Mouse (Mus musculus) heart, embryonic 11.5 days (tissue): ENCODE measurements around the gene Smtnl2. TPM values are rescaled to one million over a fixed set of nuclear protein-coding genes. Genes with fewer than 3 reads are reported as not detected.
"Not testable (repeated sequence)": the region's sequence is repeated elsewhere in the genome, so short reads cannot be mapped to it uniquely, and the experiment has no call there.

Source experiments
- ATAC-seq: fragments of 200-750 bp; cut with Nextera tagmentation; replicated peaks from 2 replicates; pipeline ENCODE4 v1.8.0; 2017; ENCODE audit warnings: moderate library complexity; ENCODE audit not compliant: insufficient number of reproducible peaks, low FRiP score, low TSS enrichment
- H3K27ac ChIP-seq: fragments of 300-500 bp; sonication (generic); 2 replicates; pipeline ENCODE4 v1.5.1; 2014; ENCODE audit warnings: mild to moderate bottlenecking, low read depth, low read length
- H3K27me3 ChIP-seq: fragments of 300-500 bp; sonication (generic); 2 replicates; pipeline ENCODE4 v1.6.1; 2014; ENCODE audit warnings: mild to moderate bottlenecking, low read length, mixed read lengths; ENCODE audit not compliant: control insufficient read depth, insufficient read depth
- H3K36me3 ChIP-seq: fragments of 300-500 bp; sonication (generic); 2 replicates; pipeline ENCODE4 v1.6.1; 2014; ENCODE audit warnings: mild to moderate bottlenecking, low read length, moderate library complexity, mixed read lengths; ENCODE audit not compliant: control insufficient read depth, insufficient read depth
- H3K4me1 ChIP-seq: fragments of 300-500 bp; sonication (generic); 2 replicates; pipeline ENCODE4 v1.6.1; 2014; ENCODE audit warnings: low read length; ENCODE audit not compliant: control insufficient read depth, insufficient read depth
- H3K4me2 ChIP-seq: fragments of 300-500 bp; sonication (generic); 2 replicates; pipeline ENCODE4 v1.6.1; 2014; ENCODE audit warnings: mild to moderate bottlenecking, moderate library complexity
- H3K4me3 ChIP-seq: fragments of 300-500 bp; sonication (generic); 2 replicates; pipeline ENCODE4 v1.5.1; 2014; ENCODE audit warnings: low read depth, low read length
- H3K9ac ChIP-seq: fragments of 300-500 bp; sonication (generic); 2 replicates; pipeline ENCODE4 v1.6.1; 2014; ENCODE audit warnings: mild to moderate bottlenecking, low read depth, low read length, moderate library complexity
- H3K9me3 ChIP-seq: fragments of 300-500 bp; sonication (generic); replicated peaks from 2 replicates; pipeline ENCODE4 v1.6.1; 2016; ENCODE audit warnings: low read length; ENCODE audit not compliant: control insufficient read depth
- WGBS: fragments of 180-500 bp; shearing (Covaris S2); extraction: QIAGEN DNeasy Blood & Tissue Kit; methylation state at CpG from one replicate; pipeline ENCODE4 v1.1.7; 2014; ENCODE audit not compliant: insufficient replicate concordance; 5-methylcytosine and 5-hydroxymethylcytosine counted together
- polyA plus RNA-seq: library from polyadenylated mRNA; unstranded; fragments of >200 nt; fragmentation: Nextera tagmentation; extraction: Ambion mirVana; gene quantifications from 2 replicates; pipeline ENCODE4 v1.2.1, GENCODE M21; 2014

Smtnl2 gene
- polyA plus RNA-seq, 1 experiment from 2014 or later: 107 TPM

DNA sequence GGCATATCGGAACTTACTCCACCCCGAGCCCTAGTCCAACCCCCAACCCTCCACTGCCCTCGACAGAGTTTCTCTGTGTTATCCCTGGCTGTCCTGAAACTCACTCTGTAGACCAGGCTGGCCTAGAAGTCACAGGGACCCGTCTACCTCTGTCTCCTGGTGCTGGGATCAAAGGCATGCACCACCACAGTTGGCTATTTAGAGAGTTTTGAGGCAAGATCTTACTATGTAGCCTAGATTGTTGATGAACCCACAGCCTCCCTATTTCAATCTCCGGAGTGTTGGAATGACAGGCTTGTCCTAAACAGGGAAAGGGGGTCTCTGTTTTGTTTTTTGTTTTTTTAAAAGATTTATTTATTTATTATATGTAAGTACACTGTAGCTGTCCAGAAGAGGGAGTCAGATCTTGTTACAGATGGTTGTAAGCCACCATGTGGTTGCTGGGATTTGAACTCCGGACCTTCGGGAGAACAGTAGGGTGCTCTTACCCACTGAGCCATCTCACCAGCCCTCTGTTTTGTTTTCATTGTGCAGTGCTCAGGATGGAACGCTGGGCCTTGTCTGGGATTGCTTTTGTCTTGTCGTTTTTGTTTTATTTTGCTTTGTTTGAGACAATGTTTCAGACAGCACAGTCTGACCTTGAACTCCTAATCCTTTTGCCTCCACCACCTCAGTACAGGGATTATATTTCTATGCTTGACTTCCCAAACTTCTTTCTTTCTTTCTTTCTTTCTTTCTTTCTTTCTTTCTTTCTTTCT, 19.0 kb upstream of the Smtnl2 start:
- H3K9me3 ChIP-seq, H3K27me3 ChIP-seq, H3K27ac ChIP-seq, H3K9ac ChIP-seq, H3K36me3 ChIP-seq, ATAC-seq, H3K4me2 ChIP-seq, H3K4me1 ChIP-seq, H3K4me3 ChIP-seq: not testable (repeated sequence)
- 62% methylated on average over 9 of the region's 9 CpGs for WGBS

DNA sequence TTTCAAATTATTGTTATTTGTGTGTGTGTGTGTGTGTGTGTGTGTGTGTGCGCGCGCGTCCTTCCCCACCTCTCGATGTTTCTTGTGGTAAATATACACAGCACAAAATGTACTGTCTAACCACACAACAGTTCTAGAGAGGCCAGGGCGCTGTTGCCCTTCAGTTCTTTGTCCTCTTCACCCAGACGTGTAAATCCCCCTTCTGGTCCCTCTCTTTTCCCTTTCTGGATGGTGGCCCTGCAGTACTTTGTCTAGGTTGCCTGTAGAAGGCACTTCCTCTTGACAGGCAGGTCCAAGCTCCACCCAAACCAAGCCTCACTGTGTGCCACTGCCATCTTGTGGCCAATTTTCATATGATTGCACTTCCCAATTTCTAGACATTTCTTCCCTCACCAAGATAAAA, 17.8 kb upstream of the Smtnl2 start:
- 36% methylated on average over 7 of the region's 7 CpGs for whole genome bisulfite sequencing
- no peak overlapping the region for H3K9ac ChIP-seq
- H3K36me3 ChIP-seq: no peaks in the 10 kb centered on the region
- H3K4me2 ChIP-seq: peak overlapping the region; percentile 46
- 0 out of 2 replicates have a peak overlapping the region, but pooled peaks have one; percentile 14 for H3K4me3 ChIP-seq
- H3K27me3 ChIP-seq: no peaks in the 10 kb centered on the region
- no peaks in the 10 kb centered on the region for H3K4me1 ChIP-seq
- H3K27ac ChIP-seq: 0 out of 2 replicates have a peak overlapping the region, but pooled peaks have one; percentile 22
- peak; percentile 82; the same call in 1 of the 2 replicates for ATAC-seq
- no peaks in the 10 kb centered on the region for H3K9me3 ChIP-seq

DNA sequence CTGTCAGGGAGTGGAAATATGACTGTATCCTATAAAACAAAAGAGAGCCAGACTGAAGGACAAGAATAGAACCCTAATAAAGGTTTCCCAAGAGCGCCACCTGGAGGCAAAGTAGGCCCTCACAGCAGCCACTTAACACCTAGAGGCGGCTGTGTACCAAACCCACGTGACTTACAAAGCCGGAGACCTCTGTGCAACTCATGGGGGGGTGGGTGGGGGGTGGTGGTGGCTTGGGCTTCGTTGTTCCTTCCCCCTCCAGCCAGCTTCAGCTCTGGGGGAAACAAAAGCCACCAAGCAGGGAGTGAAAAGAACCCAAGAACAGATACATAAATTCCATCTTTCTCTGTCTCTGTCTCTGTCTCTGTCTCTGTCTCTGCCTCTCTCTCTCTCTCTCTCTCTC, 17.2 kb upstream of the Smtnl2 start:
- Histone ChIP-seq H3K9ac (no peak overlapping the region), H3K9me3 (no peaks in the 10 kb centered on the region), H3K27me3 (no peaks in the 10 kb centered on the region), H3K4me1 (no peaks in the 10 kb centered on the region), H3K36me3 (no peaks in the 10 kb centered on the region), H3K4me3 (no peak overlapping the region), H3K27ac (no peak overlapping the region), H3K4me2 (peak overlapping the region; percentile 27; the same call in 1 of the 2 replicates)
- ATAC-seq: peak; percentile 65; the same call in 1 of the 2 replicates
- 0% methylated on average over 5 of the region's 5 CpGs for WGBS

DNA sequence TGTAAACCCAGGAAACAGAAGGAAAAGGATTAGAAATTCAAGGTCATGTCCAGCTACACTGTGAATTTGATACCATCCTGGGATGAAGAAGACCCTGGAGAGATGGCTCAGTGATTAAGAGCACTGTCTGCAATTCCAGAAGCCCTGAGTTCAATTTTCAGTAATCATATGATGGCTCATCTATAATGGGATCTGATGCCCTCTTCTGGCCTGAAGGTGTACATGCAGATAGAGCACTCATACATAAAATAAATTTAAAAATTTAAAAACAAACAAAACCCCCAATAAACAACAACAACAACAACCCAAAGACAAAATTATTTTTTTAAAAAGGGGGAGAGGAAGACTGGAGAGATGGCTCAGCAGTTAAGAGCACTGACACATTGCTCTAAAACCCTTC, 15.4 kb upstream of the Smtnl2 start:
- Histone ChIP-seq H3K4me3 (no peak overlapping the region), H3K27ac (no peak overlapping the region), H3K4me1 (no peaks in the 10 kb centered on the region), H3K4me2 (no peak overlapping the region), H3K36me3 (no peaks in the 10 kb centered on the region), H3K27me3 (no peaks in the 10 kb centered on the region), H3K9ac (no peak overlapping the region), H3K9me3 (no peaks in the 10 kb centered on the region)
- ATAC-seq: no peak

DNA sequence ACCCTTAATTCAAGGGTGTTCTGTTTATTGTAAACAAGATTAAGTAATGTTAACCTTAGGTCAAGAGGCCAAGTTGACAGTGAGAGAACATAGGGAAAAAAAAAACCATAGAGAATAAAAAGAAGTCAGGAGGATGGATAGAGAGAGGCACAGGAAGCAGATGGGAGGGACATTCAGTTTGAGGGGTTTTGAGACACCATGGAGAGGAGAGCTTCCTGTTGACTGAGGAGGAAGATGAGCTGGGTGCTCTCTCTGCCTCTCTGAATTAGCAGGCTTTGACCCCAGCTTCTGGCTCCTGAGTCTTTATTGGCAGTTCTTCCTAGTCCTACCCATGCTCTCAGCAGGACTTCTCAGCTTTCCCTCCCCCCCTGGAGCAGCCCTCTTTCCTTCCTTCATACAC, 13.7 kb upstream of the Smtnl2 start:
- H3K4me2 ChIP-seq: no peak overlapping the region
- H3K9me3 ChIP-seq: no peaks in the 10 kb centered on the region
- H3K27me3 ChIP-seq: no peaks in the 10 kb centered on the region
- H3K9ac ChIP-seq: no peak overlapping the region
- ATAC-seq: no peak
- no peaks in the 10 kb centered on the region for H3K4me1 ChIP-seq
- no peak overlapping the region for H3K27ac ChIP-seq
- H3K4me3 ChIP-seq: no peak overlapping the region
- H3K36me3 ChIP-seq: no peaks in the 10 kb centered on the region

DNA sequence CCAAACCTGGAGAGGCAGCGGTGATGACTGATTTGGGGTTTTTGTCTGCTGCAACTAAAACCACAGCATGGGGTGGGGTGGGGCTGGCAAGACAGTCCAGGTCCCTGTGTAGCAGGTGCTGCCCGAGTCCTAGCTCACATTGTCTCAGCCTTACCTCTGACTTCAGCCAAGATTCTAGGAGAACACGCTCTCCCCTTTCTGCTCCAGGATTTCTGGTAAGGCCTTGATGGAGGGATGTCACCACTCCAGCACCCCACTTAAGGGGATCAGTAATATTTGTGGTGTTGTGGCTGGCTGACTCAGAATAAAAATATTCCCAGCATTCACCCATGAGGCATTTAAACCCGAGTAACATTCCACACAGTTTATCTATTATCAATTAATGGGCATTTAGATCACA, 12.2 kb upstream of the Smtnl2 start:
- H3K4me1 ChIP-seq: no peaks in the 10 kb centered on the region
- ATAC-seq: no peak
- 73% methylated on average over 4 of the region's 4 CpGs for WGBS
- no peak overlapping the region for H3K27ac ChIP-seq
- no peak overlapping the region for H3K9ac ChIP-seq
- no peaks in the 10 kb centered on the region for H3K27me3 ChIP-seq
- H3K36me3 ChIP-seq: no peaks in the 10 kb centered on the region
- no peak overlapping the region for H3K4me3 ChIP-seq
- no peaks in the 10 kb centered on the region for H3K9me3 ChIP-seq
- no peak overlapping the region for H3K4me2 ChIP-seq

DNA sequence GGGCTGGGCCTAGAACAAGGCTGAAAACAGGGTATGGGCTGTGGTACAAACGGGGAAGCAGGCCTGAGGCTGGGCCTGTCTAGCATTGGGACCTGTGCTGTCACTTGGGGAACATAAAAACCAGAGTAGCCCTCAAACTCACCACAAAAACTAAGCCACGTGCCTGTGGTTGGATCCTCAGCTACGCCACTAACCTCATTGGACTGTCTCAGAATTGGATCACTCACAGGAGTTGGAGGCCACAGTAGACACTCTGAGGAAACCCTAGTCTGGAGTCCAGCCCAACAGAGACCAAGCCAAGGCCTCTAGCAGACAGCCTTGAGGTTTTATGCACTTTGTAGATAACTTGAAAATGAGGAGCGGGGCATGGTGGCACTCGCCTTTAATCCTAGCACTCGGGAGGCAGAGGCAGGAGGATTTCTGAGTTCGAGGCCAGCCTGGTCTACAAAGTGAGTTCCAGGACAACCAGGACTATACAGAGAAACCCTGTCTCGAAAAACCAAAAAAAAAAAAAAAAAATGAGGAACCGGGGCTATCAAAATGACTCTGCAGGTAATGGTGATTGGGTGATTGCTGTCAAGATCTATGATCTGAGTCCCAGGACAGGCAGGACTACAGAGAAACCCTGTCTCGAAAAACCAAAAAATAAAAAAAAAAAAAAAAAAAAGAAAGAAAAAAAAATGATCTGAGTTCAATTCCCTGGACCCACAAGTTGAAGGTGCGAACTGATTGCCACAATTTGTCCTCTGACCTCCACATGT, 10.2 kb upstream of the Smtnl2 start:
- H3K36me3 ChIP-seq: no peaks in the 10 kb centered on the region
- H3K27me3 ChIP-seq: no peaks in the 10 kb centered on the region
- H3K4me2 ChIP-seq: no peak overlapping the region
- H3K9ac ChIP-seq: no peak overlapping the region
- H3K9me3 ChIP-seq: no peaks in the 10 kb centered on the region
- H3K4me1 ChIP-seq: peaks cover 18% of the 10 kb centered on the region
- H3K27ac ChIP-seq: no peak overlapping the region
- H3K4me3 ChIP-seq: no peak overlapping the region
- ATAC-seq: no peak
- 86% methylated on average over 11 of the region's 11 CpGs for WGBS

DNA sequence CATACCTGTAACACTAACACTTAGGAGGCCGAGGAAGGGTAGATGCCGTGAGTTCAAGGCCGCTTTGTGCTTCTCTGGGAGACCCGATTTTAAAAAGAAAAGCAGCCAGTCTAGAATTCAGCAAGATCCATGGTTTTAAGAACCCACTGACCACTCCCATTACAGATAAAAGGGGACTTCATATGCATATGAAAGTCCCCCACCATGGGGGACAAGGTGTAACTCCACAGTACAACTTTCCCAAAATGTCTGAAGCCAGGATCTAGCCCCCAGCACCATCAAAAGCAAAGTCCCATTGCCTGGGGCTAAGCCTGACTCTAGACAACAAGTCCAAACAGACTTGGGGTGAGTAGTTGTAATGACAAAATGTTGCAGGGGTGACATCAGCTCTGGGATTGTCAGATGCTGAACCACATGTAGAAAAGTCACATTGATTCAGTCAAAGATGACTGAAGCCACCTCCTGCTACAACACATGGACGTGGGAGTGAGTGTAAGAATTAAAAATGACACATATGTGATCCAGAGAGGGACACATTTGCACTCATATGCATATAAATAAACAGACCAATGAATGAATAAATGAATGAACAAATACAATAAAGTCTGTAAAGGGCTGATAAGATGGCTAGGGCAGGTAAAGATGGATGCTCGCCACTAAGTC, 9.1 kb upstream of the Smtnl2 start:
- H3K27ac ChIP-seq: no peak overlapping the region
- H3K4me2 ChIP-seq: no peak overlapping the region
- no peak for ATAC-seq
- H3K9me3 ChIP-seq: no peaks in the 10 kb centered on the region
- WGBS: 87% methylated on average over 6 of the region's 6 CpGs
- H3K9ac ChIP-seq: no peak overlapping the region
- H3K36me3 ChIP-seq: no peaks in the 10 kb centered on the region
- no peaks in the 10 kb centered on the region for H3K27me3 ChIP-seq
- H3K4me3 ChIP-seq: no peak overlapping the region
- peaks cover 26% of the 10 kb centered on the region for H3K4me1 ChIP-seq
